Mouse (Mus musculus) CD8-positive naive resting alpha-beta T cell, adult 2 months (primary cell): Measurements from ENCODE around the gene Fcgr4.
"Not testable (repeated sequence)": the region's sequence is repeated elsewhere in the genome, so short reads cannot be mapped to it uniquely, and the experiment has no call there.

ENCODE experiments used
- DNase-seq, 2 experiments: peaks; one replicate each; pipeline ENCODE4 v3.0.0; 2022; ENCODE audit warnings: low read depth in 2 of 2, low spot score in 2 of 2

Fcgr4 gene

DNA sequence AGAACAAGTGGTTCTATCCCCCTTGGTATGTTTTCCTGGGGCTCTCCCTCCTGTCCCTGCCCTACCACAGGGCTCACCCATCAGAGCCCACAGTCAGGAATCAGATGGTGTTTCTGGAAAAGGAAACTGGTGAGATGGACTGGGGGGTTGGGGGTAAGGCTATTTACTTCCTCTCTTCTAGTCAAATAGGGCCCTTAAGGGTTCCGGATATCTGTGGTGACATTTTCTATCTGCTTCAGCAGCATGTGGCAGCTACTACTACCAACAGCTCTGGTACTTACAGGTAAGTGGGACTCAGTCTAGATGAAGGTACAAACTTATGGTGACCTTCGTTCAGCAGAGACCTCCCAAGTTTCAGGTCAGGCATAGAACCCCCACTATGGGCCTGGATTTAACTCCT, at the start of gene Fcgr4:
Gene Fcgr4 (plus strand): TSS at position 184 of the 400 bp plus-strand sequence.
- DNase-seq, result no peak

DNA sequence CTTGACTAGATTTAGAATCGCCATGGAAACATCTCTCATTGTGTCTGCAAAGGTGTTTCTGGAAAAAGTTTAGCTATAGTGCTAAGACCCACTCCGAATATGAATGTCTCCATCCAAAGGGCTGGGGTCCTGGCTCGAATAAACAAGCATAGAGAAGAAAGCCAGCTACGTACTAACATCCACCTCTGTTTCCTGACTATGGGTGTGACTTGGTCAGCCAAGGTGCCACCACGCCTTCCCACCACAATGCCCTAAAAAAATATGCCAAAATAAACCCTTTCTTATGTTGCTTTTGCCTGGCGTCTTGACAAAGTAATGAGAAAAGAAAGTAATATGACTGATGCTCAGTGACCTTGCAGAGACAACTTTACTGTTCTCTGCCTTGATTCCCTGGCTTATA, 46.2 kb upstream of the Fcgr4 start:
- no peak for DNase-seq

DNA sequence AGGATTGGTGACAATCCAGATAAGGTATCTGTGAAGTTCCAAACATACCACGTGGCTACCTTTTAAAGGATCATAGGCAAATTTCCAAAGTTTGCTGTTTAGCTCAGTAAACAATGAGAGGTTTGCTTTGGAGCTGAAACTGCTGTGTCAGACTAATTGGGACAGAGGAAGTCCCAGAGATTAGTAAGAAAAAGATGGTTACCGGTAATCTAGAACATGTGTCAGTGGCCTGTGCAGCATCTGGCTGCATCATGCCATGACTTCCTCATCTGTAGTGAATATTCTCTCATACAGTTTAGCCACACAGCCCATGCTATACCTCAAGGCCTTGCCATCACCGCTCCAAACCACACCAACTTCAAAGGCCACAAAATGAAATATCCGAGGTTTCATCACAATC, 45.8 kb upstream of the Fcgr4 start:
- no peak for DNase-seq

DNA sequence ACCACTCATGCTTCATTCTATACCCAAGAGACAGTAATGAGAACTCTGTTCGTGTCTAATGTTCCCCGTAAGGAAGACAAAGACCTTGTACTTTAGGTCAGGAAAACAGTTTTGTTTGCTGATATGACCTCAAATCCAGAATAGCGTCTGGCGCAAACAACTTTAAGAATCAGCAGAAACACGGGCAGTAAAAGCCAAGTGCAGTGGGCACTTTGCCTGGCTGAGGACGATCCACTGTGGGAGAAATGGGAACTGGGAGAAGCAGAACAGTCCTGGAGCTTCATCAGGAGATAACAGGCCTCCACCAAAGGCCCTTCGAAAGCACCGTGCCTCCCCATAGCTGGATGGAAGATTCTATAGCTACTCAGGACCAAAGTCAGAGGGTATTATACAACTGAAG, 44.5 kb upstream of the Fcgr4 start:
- no peak for DNase-seq

DNA sequence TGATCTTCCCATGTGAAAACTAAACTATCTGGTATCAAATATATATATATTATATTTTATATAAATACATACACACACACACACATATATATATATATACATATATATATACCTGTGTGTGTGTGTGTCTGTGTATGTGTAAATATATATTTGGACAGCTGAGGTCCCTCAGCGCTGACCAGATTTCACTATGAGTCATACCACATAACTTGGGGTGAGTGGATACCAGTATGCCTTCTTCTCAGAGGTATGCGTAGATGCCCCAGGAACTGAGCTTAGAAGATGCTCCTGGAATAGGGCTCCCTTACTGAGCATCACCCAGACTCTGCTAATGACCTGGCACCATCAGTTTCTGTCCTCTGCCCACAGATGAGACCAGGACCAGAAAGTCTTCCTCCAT, 44.0 kb upstream of the Fcgr4 start:
- no peak for DNase-seq

DNA sequence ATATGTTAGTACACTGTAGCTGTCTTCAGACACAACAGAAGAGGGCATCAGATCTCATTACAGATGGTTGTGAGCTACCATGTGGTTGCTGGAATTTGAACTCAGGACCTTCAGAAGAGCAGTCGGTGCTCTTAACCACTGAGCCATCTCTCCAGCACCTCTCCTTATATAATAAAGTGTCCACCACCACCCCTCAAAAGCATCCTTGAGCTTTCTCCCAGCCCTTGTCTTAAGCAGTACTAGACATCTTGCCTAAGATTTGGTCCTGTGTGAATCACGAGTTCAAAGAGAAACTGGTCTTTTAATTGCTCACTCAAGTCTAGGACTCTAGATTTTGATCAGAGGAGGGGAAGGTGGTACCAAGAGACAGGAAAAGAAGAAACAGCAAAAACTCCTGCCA, 43.4 kb upstream of the Fcgr4 start:
- DNase-seq, result not testable (repeated sequence)

DNA sequence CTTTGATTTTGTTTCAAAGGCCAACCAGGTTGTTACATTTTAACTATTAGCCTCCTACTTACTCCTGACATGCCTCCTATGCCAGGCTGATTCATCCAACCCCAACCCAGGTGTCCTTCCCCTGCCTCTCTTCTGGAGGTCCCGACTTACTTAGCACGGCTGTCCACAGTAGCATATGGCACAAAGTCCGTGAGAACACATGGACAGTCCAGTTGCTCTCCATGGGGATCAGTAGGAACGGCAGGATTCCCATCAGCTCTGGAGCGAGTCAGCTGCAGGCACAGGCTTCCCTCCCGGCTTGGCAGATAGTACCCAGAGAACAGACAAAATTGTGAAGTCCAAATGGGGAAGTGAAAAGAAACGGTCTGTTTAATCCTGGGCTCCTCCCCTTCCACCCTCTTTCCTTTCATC, 43.0 kb upstream of the Fcgr4 start:
- DNase-seq, result no peak

DNA sequence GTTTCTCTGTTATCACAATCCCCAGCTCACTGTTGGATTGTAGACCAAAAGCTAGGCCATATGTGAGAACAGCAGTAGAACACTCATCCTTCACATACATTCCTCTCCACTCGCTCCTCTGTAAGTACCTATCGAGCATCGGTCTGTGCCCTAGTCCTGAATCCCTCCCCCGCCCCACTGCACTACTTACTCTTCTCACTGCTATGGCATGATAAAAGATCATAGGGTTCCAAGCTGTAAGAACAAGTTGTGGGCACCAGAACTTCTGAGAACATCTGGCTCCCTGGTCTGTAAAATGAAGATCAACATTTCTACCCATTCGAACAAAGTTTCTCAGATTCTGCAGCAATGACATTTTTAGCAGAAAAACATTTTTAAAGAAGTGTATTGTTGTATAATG, 42.3 kb upstream of the Fcgr4 start, which contains the start of gene Fcgr2b:
Gene Fcgr2b (minus strand): TSS at position 101 of the 400 bp plus-strand sequence.
- no peak for DNase-seq

DNA sequence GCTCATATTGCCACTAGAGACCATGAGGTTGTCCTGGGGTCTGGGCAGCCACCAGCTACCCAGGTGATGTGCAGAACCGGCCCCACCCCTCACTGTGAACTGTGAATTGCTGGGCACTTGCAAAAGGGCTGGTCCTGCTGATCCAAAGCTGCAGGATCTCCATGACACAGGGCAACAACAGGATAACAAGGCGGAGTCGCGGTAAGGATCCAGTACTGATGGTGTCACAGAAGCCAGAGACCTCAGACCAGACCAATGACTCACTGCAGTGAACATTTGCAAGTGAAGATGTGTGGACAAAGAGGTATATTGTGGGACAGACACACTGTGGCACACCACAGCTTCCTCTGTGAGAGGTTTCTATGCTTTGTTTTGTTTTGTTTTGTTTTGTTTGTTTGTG, 40.1 kb upstream of the Fcgr4 start:
- DNase-seq, result no peak

DNA sequence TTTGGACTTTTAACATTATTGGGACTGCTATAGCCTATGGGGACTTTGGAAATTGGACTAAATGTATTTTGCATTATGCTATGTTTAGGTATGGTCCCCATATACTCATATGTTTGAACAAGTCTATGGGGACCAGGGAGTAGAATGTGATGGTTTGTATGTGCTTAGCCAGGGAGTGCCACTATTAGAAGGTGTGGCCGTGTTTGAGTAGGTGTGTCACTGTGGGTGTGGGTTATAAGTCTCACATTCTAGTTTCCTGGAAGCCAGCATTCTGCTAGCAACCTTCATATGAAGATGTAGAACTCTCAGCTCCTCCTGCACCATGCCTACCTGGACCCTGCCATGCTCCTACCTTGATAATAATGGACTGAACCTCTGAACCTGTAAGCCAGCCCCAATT, 37.0 kb upstream of the Fcgr4 start:
- not testable (repeated sequence) for DNase-seq

DNA sequence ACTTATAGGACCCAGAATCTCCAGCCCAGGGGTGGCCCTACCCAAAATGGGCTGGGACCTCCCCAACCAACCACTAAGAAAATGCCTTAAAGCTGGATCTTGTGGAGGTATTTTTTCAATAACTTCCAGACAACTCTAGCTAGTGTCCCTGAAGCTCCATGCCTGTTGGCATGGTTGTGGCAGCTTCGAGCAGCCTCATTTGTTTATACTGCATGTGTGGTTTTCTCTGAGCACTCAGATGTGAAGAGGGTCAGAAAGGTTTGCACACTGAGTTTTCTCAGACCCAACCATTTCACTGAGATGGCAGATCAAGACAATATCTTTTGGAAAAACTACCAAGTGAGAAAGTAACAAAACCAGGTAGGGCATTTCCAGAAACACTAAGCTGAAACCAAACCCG, 36.4 kb upstream of the Fcgr4 start:
- DNase-seq, result no peak

DNA sequence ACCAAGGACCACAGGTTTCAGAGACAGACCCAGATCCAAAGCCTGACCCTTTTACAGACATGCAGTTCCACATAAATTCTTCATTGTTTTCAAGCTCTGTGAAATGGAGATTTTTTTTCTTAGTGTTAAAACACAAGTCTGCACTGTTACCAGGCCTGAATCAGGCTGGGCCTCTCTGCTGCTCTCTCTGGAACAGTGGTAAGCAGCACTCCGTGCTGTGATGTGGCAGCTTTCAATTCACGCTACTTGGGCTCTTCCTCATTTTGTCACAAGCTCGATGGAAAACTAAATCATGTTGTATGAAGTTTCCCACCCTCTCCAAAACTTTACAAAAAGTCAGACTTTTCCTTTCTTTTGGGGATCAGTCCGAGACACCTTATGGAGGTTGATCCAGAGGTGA, 35.7 kb upstream of the Fcgr4 start:
- no peak for DNase-seq

DNA sequence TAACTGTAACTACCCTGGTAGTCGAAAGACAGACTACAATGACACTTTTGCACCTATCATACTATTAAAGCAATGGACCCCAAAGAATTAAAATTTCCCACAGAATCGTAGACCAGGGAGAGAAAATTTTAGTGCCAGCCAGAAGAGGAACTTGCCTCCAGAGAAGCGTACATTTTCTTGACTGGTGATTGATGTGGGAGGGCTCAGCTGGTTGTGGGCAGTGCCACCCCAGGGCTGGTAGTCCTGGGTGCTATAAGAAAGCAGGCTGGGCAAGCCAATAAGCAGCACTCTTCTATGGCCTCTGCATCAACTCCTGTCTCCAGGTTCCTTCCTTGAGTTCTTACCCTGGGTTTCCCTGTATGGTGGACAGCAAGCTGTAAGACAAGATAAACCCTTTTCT, 33.6 kb upstream of the Fcgr4 start:
- DNase-seq, result no peak

DNA sequence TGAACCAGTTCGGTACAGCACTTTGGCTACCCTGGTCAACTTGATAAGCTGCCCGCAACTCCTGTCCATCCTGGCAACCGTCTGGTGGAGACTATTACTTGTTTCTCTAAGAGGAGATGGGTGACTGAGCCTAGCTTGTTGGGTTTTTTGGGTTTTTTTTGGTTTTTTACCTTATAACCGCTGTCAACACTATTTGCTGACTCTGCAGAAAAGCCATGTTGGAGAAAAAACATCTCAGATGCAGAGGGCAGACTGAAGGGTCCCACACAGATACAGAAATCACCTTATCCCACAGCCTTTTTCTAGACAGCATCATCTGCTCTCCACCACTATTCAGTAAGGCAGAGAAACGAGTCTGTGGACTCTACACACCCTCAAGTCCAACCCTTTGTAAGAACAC, 32.9 kb upstream of the Fcgr4 start:
- DNase-seq, result no peak

DNA sequence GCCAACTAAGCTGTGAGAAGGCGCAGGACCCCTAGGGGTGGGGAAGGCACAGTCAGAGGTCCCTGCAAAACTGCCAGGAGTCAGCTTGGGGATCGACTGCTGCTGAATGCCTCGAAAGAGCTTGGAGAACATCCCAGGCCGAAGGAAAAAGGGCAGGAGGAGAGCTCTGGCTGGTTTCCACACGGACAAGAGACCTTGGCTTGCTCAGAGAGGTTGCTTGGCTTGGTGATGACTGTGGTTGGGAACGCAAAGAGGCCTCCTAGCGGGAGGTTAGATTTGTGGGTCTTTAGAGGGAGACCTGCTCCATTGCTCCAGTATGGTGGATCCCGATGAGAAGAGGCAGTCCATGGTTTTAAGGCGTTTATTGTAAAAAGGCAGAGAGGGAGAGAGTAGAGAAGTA, 29.1 kb upstream of the Fcgr4 start:
- no peak for DNase-seq

DNA sequence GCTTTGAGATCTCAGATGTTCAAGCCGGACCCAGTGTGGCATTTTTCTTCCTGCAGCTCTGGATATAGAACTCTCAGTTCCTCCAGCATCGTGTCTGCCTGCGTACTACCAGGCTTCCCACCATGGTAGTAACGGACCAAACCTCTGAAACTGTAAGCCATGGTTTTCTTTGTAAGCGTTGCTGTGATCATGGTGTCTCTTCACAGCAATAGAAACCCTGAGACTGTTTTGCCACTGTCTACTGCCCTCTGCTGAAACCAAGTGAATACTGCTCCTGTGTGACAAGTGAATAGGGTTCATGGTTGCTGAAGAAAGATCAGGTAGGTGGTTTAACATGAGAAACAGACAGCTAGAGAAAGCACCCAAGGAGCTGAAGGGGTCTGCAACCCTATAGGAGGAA, 26.2 kb upstream of the Fcgr4 start:
- no peak for DNase-seq

DNA sequence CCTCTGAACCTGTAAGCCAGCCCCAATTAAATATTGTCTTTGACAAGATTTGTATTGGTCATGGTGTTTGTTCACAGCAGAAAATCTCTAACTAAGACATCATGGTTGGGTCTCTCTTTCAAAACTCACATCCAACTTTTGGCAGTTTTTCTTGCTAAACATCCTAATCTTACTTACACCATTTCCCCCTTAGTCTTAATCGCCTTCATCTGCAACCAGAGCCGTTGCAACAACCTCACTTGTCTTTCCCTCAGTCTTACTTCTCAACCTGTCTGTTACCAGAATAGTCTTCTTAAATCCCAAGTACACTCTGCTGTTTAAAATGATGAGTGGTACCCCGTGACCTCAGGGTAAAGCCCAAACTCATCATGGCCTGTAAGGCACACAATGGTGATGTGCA, 22.7 kb upstream of the Fcgr4 start:
- DNase-seq, result no peak

DNA sequence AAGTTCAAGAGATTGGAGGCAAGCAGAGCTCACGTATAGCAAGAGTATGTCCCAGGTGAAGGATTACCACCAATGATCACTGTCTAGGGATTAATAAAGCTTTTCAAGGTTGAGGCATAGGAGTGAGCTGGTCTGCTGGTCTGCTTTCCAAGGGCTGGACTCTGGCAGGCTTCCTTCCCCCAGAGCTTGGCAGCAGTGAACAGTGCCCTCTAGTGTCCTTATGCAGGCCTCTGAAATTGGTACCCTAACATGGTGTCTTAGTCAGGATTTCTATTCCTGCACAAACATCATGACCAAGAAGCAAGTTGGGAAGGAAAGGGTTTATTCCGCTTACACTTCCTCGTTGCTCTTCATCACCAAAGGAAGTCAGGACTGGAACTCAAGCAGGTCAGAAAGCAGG, 22.0 kb upstream of the Fcgr4 start:
- DNase-seq, result peak; percentile 11 to 34

DNA sequence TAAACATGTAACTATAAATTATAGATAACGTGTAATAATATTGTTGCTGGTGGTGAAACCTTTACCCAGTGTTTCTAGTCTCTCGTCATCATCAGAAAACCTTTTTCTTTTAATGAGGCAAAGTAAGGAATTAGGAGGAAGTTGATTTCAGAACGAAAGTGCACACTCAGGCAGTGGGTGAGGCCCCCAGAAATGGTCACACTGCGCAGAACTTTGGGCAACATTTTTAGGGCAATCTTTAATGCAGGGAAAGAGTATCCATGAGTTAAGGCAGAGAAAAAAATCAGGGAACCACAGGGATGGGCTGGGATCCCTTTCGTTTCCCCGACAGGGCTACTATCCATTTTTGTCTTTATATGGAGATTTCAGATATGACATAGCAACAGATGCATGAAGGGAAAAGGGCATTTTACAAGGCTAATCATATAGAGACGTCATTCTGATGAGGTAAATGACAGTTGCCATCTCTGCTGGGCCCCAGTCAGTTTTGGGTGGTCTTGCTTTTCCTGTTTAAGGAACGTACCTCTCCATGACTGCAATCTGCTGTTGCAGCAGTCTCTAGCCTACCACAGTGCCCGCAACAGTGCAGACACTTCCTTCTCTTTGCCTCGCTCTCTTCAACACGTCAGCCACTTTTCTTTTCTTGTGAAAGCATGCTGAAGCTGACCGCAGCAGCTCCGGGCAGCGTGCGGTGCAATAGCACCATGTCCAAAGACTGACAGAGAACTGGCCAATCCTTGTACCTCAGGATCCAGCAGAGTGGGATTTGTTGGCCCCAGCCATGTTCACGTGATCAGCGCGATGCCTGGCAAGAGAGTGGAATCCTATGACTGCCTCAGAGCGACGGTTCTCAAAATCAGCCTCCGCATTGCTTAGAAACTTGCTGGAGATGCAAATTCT, 20.7 kb upstream of the Fcgr4 start:
- DNase-seq, result peak in 1 of 2 experiments; percentile 14

DNA sequence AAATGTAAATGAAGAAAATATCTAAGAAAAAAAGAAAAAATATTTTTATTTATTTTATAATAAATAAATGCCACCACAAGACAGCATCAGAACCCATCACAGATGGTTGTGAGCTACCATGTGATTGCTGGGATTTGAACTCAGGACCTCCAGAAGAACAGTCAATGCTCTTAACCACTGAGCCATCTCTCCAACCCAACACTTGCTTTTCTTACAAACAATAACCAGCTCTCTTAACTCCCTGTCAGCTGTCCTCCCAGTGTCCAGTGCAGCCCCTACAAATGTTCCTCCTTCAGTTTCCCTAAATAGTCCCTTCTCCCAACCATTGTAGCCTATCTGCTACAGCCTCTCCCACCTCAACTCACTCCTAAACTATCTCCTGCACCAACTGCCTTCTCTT, 18.9 kb upstream of the Fcgr4 start:
- DNase-seq, result no peak

DNA sequence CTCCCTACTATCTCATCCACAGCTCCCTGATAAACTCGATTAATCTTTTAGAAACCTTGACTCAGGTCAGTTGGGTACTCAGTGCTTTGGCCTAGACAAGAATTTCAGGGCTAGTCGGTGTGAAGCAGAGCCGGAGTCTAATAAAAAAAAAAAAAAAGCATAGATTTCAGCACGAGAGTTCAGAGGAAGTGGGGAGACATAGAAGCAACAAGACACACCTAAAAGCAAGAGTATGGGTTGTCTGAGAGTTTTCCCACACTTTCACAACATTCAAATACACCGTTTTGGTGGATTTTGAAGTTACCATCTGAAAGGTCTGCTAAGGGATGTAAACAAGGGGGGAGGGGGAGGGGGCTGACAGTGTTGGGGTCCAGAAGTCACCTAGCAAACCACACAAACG, 13.6 kb upstream of the Fcgr4 start:
- no peak for DNase-seq

DNA sequence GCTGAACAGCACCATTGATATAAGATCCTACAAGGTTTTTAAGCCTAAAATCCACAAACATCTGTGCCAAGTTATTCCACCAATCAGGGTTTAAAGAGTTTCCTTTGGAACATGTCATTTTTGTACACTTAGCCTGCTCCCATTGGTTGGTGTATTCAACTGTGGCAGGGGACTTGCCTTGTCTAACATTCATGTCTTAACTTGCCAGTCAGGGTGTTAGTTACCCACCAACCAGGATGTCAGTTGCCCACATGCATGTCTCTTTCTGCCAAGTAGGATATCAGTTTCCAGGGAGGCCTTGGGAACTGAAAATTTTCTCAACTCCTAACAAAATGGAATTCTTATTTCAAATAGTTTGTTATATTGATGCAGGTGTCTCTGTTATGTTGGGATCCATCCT, 13.1 kb upstream of the Fcgr4 start:
- no peak for DNase-seq

DNA sequence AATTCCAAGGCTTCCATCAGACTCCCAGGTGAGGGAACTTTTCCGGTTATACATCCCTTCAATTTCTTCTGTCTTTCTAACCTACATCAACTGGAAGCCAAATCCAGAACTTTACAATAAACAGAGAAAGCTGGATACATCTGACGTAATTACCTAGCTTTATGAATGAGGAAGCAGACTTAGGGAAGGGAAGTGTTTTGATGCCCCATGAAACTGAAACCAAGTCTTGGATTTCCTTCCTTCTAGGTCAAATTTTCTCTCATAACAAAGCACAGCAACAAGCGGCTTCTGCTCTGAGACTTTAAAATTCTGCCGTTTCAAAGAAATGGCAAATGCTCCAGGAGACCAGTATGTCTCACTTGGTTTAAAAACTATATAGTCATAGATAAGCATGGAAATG, 12.4 kb upstream of the Fcgr4 start:
- no peak for DNase-seq
